Mouse (Mus musculus): ENCODE measurements at regions not wholly inside any gene's neighbourhood (a gene's known extent, or its start where the extent isn't known, plus 50 kb on each side); places are given as distances from the start of the nearest gene placed in this dataset.

GRCm38 (mm10) chr3:52622530-52622929 is 354.4 kb downstream of the Foxo1 start:
- in situ Hi-C loops (cut with MboI; ENCODE audit: unreplicated experiment in 2 of 2) = no loop called here

GRCm38 (mm10) chr3:52621936-52622335 is 353.8 kb downstream of the Foxo1 start:
- in situ Hi-C loops (cut with MboI; ENCODE audit: unreplicated experiment in 2 of 2) = no loop called here

DNA sequence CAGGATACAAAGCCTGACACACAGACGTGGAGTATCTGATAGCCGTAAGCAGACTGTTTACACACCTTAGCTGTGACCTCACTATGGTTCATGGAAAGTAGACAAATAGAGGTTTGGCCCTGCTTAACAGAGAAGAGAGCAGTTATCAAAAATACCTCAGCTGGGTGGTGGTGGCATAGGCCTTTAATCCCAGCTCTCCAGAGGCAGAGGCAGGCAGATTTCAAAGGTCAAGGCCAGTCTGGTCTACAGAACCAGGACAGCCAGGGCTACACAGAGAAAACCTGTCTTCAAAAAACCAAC is 350.7 kb downstream of the Foxo1 start:
- in situ Hi-C loops (cut with MboI; ENCODE audit: unreplicated experiment in 2 of 2) = no loop called here

- in situ Hi-C loops (cut with MboI; ENCODE audit: unreplicated experiment in 2 of 2) = no loop called here
Measured at GRCm38 (mm10) chr3:52618212-52618924, 350.2 kb downstream of the Foxo1 start.

- in situ Hi-C loops (cut with MboI; ENCODE audit: unreplicated experiment in 2 of 2) = no loop called here
Measured at GRCm38 (mm10) chr3:52617413-52618149, 349.4 kb downstream of the Foxo1 start.

GRCm38 (mm10) chr3:52611881-52612280 is 343.7 kb downstream of the Foxo1 start:
- in situ Hi-C loops (cut with MboI; ENCODE audit: unreplicated experiment in 2 of 2) = no loop called here

GRCm38 (mm10) chr3:52610466-52610865 is 342.3 kb downstream of the Foxo1 start:
- in situ Hi-C loops (cut with MboI; ENCODE audit: unreplicated experiment in 2 of 2) = no loop called here

- in situ Hi-C loops (cut with MboI; ENCODE audit: unreplicated experiment in 2 of 2) = no loop called here
Measured at GRCm38 (mm10) chr3:52608086-52608426, 339.9 kb downstream of the Foxo1 start.

- in situ Hi-C loops (cut with MboI; ENCODE audit: unreplicated experiment in 2 of 2) = no loop called here
Measured at GRCm38 (mm10) chr3:52607379-52608085, 339.4 kb downstream of the Foxo1 start.

DNA sequence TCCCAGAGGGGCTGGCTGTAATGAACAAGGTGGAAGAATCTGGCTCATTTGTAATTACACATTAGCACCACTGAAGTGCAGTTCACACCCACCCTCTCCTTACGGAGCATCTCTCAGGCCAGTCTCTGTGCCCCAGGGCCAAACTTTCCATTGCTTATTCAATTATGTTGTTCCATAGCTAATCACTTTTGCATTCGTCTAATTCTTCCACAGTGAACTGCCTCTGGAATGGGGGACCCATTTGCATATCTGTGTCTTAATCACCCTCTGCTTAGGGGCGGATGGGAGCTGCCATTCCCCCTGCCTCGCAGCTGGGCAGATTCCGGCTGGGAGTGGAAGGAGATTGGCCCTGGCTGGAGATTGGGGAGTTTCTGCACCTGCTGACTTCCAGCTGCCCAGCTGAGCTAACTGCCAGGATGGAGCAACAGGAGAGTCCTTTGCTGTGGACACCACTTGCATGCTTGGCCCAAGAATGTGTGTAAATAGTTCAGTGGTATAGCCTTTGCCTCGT is 337.2 kb downstream of the Foxo1 start:
- in situ Hi-C loops (cut with MboI; ENCODE audit: unreplicated experiment in 2 of 2) = no loop called here

- in situ Hi-C loops (cut with MboI; ENCODE audit: unreplicated experiment in 2 of 2) = no loop called here
Measured at GRCm38 (mm10) chr3:52603244-52603704, 335.1 kb downstream of the Foxo1 start.

- in situ Hi-C loops (cut with MboI; ENCODE audit: unreplicated experiment in 2 of 2) = no loop called here
Measured at GRCm38 (mm10) chr3:52601011-52601745, 333.0 kb downstream of the Foxo1 start.

DNA sequence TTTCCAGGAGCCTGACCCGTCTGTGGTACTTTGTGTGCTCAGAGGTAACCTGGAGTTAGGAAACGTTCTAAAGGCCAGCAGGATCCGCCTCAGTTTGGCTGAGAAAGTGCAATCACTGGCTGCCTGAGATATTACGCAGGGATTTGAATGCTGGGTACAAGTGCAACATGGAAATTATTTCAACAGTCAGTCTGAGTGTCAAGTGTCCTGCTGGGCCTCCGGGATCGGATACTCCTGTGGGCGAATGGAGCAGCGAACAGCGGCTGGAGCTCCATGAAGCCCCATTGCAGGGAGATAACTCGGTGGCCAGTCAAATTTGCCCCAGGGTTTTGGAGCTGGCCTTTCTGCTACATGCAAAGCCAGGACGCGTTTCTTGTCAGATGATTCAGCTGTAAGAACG is 332.4 kb downstream of the Foxo1 start:
- in situ Hi-C loops (cut with MboI; ENCODE audit: unreplicated experiment in 2 of 2) = no loop called here

- in situ Hi-C loops (cut with MboI; ENCODE audit: unreplicated experiment in 2 of 2) = no loop called here
Measured at GRCm38 (mm10) chr3:52600146-52600545, 332.0 kb downstream of the Foxo1 start.

DNA sequence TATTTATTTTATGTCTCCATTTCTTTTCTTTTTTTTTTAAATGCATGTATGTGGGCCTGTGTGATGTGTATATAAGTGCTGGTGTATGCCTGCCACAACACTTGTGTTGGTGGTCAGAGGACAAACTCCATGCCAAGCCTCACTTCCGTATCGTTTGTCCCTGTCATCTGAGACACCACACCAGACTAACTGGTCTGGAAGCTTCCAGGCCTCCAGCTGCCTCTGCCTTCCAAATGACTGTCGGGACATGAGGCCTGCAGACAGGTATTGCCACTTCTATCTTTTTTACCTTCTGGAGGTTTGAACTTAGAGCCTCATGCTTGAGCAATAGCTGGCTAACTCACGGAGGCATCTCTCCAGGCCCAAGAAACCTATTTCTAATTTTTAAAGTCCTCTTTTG is 318.3 kb downstream of the Foxo1 start:
- in situ Hi-C loops (cut with MboI; ENCODE audit: unreplicated experiment in 2 of 2) = no loop called here

DNA sequence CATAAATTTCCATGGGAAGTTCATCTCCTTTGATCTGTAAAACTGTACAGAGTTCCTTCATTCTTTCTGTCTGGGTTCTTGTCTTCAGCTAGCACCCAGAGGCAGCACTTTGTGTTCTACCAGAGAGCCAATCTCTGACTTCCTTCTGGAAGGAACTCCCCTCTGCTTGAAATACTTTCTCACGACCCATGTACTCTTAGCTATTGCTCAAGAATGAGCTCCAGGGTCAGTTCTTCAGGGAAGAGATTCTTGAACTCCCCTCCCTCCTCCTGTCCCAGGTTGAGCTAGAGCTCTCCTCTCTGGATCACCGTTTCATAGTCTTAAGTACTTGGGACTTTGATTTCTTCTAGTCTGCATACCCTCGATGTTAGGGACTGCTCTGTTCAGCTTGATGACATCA is 311.8 kb downstream of the Foxo1 start:
- in situ Hi-C loops (cut with MboI; ENCODE audit: unreplicated experiment in 2 of 2) = loop anchor here in 1 of 2 experiments (5.0 kb wide), 3 partner anchors 52 to 262 kb away; no protein-coding TSS in a partner anchor

GRCm38 (mm10) chr3:52579096-52579495 is 311.0 kb downstream of the Foxo1 start:
- in situ Hi-C loops (cut with MboI; ENCODE audit: unreplicated experiment in 2 of 2) = loop anchor here in 1 of 2 experiments (5.0 kb wide), 3 partner anchors 53 to 263 kb away; no protein-coding TSS in a partner anchor

DNA sequence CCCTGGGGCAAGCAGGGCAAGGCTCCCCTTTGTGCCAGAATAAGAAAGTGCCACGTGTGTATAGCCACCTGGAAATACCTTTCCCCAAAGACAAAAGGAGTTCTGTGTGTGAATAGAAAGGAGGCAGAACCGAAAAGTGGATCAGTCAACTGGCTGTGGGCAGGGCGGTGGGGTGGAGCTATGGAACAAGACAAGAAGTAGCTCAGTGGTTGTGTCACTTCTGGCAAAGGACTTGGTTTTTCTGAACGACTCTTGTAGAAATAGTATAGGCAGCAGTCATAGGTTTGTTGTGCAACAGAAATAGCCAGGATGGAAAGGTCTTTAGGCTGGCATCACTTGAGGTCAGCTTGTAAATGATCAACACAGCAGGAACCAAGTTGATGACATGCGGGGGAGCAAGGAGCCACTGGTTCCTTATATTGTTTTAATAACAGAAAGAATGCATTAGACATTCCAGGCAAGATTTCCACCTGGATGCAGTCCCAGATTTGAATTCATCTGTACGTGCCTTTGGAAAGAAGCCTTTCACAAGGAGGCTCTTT is 308.6 kb downstream of the Foxo1 start:
- in situ Hi-C loops (cut with MboI; ENCODE audit: unreplicated experiment in 2 of 2) = loop anchor here in 1 of 2 experiments (5.0 kb wide), 3 partner anchors 56 to 266 kb away; no protein-coding TSS in a partner anchor

DNA sequence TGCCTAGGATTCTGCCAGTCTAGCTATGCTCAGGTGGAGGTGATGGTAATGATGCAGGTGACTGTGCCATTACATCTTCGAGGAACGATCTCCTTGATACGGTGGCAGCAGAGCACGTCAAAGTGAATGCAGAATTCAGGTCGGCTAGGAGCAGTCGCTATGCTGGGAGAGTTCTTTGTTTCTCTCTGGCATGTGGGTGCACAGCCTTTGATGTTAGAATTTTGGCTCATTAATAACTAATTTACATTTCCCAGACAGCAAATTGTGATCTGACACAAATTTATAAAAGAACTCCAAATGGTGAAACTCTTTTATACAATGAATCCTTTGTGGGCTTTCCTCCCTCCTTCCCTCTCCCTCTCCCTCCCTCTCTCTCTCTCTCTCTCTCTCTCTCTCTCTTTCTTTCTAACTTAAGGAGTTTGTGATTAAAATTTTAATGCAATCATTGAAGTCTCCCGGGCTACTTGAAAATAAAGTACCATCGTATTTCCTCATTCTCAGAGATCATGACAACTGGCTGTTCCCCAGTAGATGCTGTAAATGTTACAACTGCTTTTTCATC is 307.2 kb downstream of the Foxo1 start:
- in situ Hi-C loops (cut with MboI; ENCODE audit: unreplicated experiment in 2 of 2) = loop anchor here in 1 of 2 experiments (5.0 kb wide), 3 partner anchors 57 to 267 kb away; no protein-coding TSS in a partner anchor

- in situ Hi-C loops (cut with MboI; ENCODE audit: unreplicated experiment in 2 of 2) = loop anchor here in 1 of 2 experiments (5.0 kb wide), 2 partner anchors 268 to 312 kb away; no protein-coding TSS in a partner anchor
Measured at GRCm38 (mm10) chr3:52574341-52574740, 306.2 kb downstream of the Foxo1 start.
